Mouse (Mus musculus) midbrain, postnatal 0 days (tissue): ENCODE measurements around the gene Olfr161. TPM values are rescaled to one million over a fixed set of nuclear protein-coding genes. Genes with fewer than 3 reads are reported as not detected.
"Not testable (repeated sequence)": the region's sequence is repeated elsewhere in the genome, so short reads cannot be mapped to it uniquely, and the experiment has no call there.

Source experiments
- ATAC-seq: fragments of 200-750 bp; cut with Nextera tagmentation; 2 replicates; pipeline ENCODE4 v1.8.0; 2017; ENCODE audit warnings: moderate number of reproducible peaks, mild to moderate bottlenecking, moderate TSS enrichment, moderate library complexity; ENCODE audit not compliant: low FRiP score
- DNase-seq: peaks from one replicate; pipeline ENCODE4 v3.0.0-alpha.2; 2015; ENCODE audit warnings: low spot score
- H3K27ac ChIP-seq: fragments of 300-500 bp; sonication (generic); 2 replicates; pipeline ENCODE4 v1.5.1; 2014; ENCODE audit warnings: low read depth, mild to moderate bottlenecking, low read length, mixed read lengths
- H3K27me3 ChIP-seq: fragments of 300-500 bp; sonication (generic); 2 replicates; pipeline ENCODE4 v1.6.1; 2014; ENCODE audit warnings: low read length, control low read depth, mixed read lengths; ENCODE audit not compliant: insufficient read depth
- H3K36me3 ChIP-seq: fragments of 300-500 bp; sonication (generic); 2 replicates; pipeline ENCODE4 v1.6.1; 2014; ENCODE audit warnings: low read length, control low read depth, mixed read lengths; ENCODE audit not compliant: insufficient read depth
- H3K4me1 ChIP-seq: fragments of 300-500 bp; sonication (generic); 2 replicates; pipeline ENCODE4 v1.6.1; 2014; ENCODE audit warnings: mild to moderate bottlenecking, control low read depth, antibody characterized with exemption, low read length, mixed read lengths; ENCODE audit not compliant: insufficient read depth
- H3K4me2 ChIP-seq: fragments of 300-500 bp; sonication (generic); 2 replicates; pipeline ENCODE4 v1.6.1; 2014; ENCODE audit warnings: low read depth, mild to moderate bottlenecking, low read length, mixed read lengths; ENCODE audit not compliant: poor library complexity, severe bottlenecking
- H3K4me3 ChIP-seq: fragments of 300-500 bp; sonication (generic); 2 replicates; pipeline ENCODE4 v1.5.1; 2014; ENCODE audit warnings: low read depth, mild to moderate bottlenecking, low read length, moderate library complexity
- H3K9ac ChIP-seq: fragments of 300-500 bp; sonication (generic); replicated peaks from 2 replicates; pipeline ENCODE4 v1.6.1; 2014; ENCODE audit warnings: mild to moderate bottlenecking, low read length, moderate library complexity, mixed read lengths; ENCODE audit not compliant: poor library complexity, severe bottlenecking
- H3K9me3 ChIP-seq: fragments of 300-500 bp; sonication (generic); 2 replicates; pipeline ENCODE4 v1.6.1; 2016; ENCODE audit warnings: low read length, control low read depth
- CTCF ChIP-seq: IDR thresholded peaks from 2 replicates; pipeline ENCODE4 v1.5.1; 2016; ENCODE audit warnings: antibody characterized with exemption, mild to moderate bottlenecking
- WGBS: fragments of 180-500 bp; shearing (Covaris S2); extraction: QIAGEN DNeasy Blood & Tissue Kit; methylation state at CpG from one replicate; pipeline ENCODE4 v1.1.7; 2014; 5-methylcytosine and 5-hydroxymethylcytosine counted together
- polyA plus RNA-seq: library from polyadenylated mRNA; unstranded; fragments of >200 nt; fragmentation: Nextera tagmentation; extraction: Ambion mirVana; gene quantifications from 2 replicates; pipeline ENCODE4 v1.2.1, GENCODE M21; 2015
- total RNA-seq: library from RNA; depleted of rRNA; stranded (reverse); fragments of >200 nt; gene quantifications from 2 replicates; pipeline ENCODE4 v1.2.3, GENCODE M21; 2014; rRNA removed

Gene Olfr161
- total RNA-seq (not detected in 2 replicates), polyA plus RNA-seq (not detected in 2 replicates)

DNA sequence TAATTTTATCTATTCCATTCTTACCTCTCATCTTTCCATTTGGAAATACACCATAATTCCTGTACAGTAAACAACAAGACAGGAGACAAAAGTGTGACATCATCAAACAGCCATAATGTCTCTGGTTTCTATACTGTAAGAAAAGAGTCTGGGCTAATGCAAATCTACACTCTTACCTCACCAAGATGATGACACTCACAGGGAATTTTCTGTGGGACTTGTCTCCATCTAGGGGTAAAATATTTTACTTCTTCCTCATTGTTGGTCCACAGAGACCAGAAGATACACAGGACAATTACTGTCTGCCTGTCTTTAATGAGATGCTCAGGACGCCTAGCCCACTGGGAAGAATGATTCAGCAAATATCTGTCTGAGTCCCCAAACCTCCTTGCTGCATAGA lies at the start of gene Olfr161:
Gene Olfr161, plus strand, starts transcription at position 352 of the 400 bp plus-strand sequence.
- DNase-seq (no peak), ATAC-seq (no peak)
- no peak within 1 kb of the TSS for H3K4me2 ChIP-seq
- no peak within 1 kb of the TSS for H3K9ac ChIP-seq
- no peak within 1 kb of the TSS for H3K4me3 ChIP-seq
- no peaks in the 10 kb centered on the region for H3K36me3 ChIP-seq
- no peaks in the 10 kb centered on the region for H3K4me1 ChIP-seq
- no peak within 1 kb of the TSS for H3K27ac ChIP-seq
- no peaks in the 10 kb centered on the region for H3K27me3 ChIP-seq
- WGBS, result 81% methylated on average over 1 of the region's 1 CpGs
- no peak for TF ChIP-seq CTCF
- peaks cover 14% of the 10 kb centered on the region; the same call in 1 of the 2 replicates for H3K9me3 ChIP-seq

DNA sequence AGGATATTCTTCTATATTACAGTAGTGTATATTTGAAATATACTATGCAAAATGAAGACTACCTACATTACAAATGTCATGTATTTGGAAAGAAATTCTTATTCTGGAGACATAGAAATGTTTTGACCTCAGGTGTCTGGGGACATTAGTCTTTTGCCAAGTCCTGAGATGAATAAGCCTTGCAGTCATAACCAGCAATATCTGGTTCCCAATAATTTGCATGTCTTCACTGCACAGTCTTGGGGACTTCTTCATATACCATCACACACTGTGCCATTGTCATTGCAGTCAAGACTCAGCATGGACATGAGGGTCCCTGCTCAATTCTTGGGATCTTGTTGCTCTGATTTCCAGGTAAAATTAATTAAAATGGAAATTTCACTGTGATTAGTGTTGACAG lies 27.3 kb upstream of the Olfr161 start:
- Histone ChIP-seq H3K9ac (no peak overlapping the region), H3K4me1 (no peaks in the 10 kb centered on the region), H3K27ac (no peak overlapping the region), H3K4me2 (no peak overlapping the region), H3K27me3 (no peaks in the 10 kb centered on the region), H3K9me3 (peaks cover 5% of the 10 kb centered on the region; the same call in 1 of the 2 replicates), H3K4me3 (no peak overlapping the region), H3K36me3 (no peaks in the 10 kb centered on the region)
- no peak for ATAC-seq
- DNase-seq, result no peak
- no peak for TF ChIP-seq CTCF

DNA sequence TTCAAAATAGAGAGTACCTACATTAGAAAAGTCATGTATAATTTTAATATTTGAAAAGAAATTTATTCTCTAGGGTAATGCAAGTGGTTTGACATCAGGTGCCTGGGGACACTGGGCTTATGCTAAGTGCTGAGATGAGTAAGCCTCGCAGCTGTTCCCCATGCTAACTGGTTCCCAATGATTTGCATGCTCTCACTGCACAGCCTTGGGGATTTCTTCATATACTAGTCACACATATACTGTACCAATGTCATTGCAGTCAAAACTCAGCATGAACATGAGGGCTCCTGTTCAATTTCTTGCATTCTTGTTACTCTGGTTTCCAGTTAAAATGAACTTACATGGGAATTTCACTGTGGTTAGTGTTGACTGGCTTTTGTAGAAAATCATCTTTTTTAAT lies 13.2 kb upstream of the Olfr161 start:
- not testable (repeated sequence) for H3K9me3 ChIP-seq, H3K4me2 ChIP-seq, H3K27me3 ChIP-seq, ATAC-seq, H3K9ac ChIP-seq, H3K36me3 ChIP-seq, H3K4me3 ChIP-seq, DNase-seq, H3K27ac ChIP-seq, H3K4me1 ChIP-seq
- WGBS, result 61% methylated on average over 1 of the region's 1 CpGs

DNA sequence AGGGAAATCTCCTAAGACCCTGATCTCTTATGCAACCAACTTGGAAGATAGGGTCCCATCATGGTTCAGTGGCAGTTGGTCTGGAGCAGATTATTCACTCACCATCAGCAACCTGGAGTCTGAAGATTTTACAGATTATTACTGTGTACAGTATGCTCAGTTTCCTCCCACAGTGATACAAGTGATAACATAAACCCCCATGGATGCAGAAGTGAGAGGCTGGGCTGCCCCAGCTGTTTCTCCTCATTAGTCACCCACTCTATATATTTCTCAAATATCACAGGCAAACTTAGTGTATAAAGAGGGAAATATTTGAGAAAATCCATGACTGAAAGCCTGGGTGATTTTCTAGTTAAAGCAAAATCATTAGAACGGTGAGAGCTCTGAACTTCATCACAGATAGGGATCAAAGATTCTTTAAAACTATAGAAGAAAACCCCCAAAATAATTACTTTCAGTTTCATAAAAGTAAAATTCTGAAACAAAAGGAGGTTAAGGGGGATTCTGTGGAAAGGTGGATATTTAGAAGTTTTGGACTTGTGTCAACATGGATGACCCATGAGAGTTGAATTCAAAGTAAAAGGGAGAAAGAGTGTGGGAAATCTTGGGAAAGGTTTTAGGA lies 12.5 kb upstream of the Olfr161 start:
- H3K9me3 ChIP-seq, result peaks cover 10% of the 10 kb centered on the region; the same call in 1 of the 2 replicates

DNA sequence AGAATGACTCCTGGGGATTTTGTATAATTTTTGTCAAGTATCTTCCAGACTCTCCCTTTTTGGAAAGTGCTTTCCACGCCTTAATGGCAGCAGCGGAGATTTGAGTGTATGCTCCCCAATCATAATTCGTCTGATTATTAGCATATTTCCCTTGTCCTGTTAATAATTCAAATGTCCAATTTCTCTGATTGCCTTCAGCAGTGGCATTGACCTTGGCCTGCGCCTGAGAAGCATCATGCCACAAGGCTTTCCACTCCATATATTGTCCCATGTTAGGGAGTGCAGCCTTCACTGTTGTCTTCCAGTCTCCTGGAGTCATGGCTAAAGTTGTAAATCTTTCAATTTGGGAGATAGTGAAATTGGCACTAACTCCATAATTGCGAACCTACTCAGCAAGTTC lies 40.5 kb downstream of the Olfr161 start:
- H3K4me2 ChIP-seq, H3K27me3 ChIP-seq, H3K4me1 ChIP-seq, DNase-seq, H3K9me3 ChIP-seq, ATAC-seq, H3K4me3 ChIP-seq, H3K27ac ChIP-seq, H3K36me3 ChIP-seq, H3K9ac ChIP-seq: not testable (repeated sequence)
- 95% methylated on average over 5 of the region's 5 CpGs for WGBS

More for the DNA sequence above, 12.5 kb upstream of the Olfr161 start:
- H3K36me3 ChIP-seq, H3K27me3 ChIP-seq, H3K27ac ChIP-seq, H3K4me1 ChIP-seq, ATAC-seq, H3K4me2 ChIP-seq, H3K4me3 ChIP-seq, DNase-seq, H3K9ac ChIP-seq: not testable (repeated sequence)
- 87% methylated on average over 1 of the region's 1 CpGs for WGBS

DNA sequence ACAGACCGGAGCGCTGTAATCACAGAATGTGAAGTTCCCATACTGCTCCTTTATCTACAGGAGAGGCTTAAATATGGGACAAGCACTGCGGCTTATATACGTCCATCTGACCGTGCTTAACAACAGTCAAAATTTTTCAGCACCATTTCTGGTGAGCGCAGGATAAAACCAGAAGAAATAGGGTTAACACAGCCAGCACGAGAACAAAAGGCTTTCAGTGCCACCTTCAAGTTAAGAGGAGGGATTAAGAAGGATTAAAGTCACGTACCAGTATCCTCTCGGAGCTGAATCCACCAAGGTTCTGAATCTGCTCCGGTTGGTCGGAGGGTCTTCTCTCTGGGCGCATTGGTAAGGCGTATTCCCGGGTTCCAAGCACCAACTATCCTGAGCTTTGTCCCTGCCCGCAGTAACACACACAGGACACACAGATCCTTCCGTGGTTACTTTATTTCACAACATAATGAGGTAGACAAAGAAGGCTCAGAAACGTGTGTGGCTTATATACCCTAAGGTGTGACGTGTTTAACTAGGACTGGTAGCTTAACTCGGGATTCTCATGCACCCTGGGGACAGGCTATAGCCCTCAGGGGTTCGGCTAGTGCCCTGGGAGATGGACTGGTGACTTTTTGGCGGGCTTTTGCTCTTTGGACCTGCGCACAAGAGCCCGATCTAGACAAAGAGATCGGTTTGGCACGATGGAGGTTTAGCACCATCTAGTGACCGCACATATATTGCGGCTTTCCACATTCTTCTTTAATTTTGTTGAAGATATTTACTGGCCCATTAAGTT lies 41.9 kb downstream of the Olfr161 start:
- ATAC-seq (peak; percentile 78), DNase-seq (peak; percentile 36)
- H3K36me3 ChIP-seq, H3K4me1 ChIP-seq, H3K27me3 ChIP-seq, H3K27ac ChIP-seq, H3K9me3 ChIP-seq: not testable (repeated sequence)
- Histone ChIP-seq H3K4me2 (peak overlapping the region; percentile 34), H3K9ac (peak overlapping the region; percentile 19; the same call in 1 of the 2 replicates), H3K4me3 (peak overlapping the region; percentile 34)
- WGBS, result 24% methylated on average over 27 of the region's 27 CpGs
- peak; percentile 57 for TF ChIP-seq CTCF

Other genes with a start within 250 kb of the Olfr161 start
- not detected in 2 replicates for gene Mefv, start 127.1 kb downstream of the Olfr161 start, total RNA-seq
- gene Mefv, start 127.1 kb downstream of the Olfr161 start, polyA plus RNA-seq, result not detected in 2 replicates
- 22.9 and 27.9 TPM in 2 replicates for gene Zfp263, start 153.1 kb downstream of the Olfr161 start, total RNA-seq
- 36.2 and 39.4 TPM in 2 replicates for gene Zfp263, start 153.1 kb downstream of the Olfr161 start, polyA plus RNA-seq
- gene Olfr15, start 239.8 kb downstream of the Olfr161 start, total RNA-seq, result not detected in 2 replicates
- gene Olfr15, start 239.8 kb downstream of the Olfr161 start, polyA plus RNA-seq, result not detected in 2 replicates